Mouse (Mus musculus): ENCODE results near the gene Dek.

DNA sequence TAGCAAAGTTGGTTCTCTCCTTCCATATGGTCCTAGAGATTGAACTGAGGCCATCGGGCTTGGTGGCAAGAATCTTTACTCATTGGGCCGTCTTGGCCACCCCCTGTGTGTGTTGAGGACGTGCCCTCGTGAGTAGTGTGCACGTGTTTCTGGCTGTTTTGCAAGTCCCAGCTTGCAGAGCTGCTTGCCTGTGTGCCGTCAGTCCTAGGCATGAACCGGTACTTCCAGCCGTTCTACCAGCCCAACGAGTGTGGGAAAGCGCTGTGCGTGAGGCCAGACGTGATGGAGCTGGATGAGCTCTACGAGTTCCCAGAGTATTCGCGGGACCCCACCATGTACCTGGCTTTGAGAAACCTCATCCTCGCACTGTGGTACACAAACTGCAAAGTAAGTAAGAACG, 43.2 kb downstream of the Dek start:
- TF ChIP-seq CTCF (IDR thresholded peaks at IDR 0.05; ENCODE audit: low read depth, low read length) = no peak
- no peak for TF ChIP-seq POLR2A (IDR thresholded peaks at IDR 0.05; ENCODE audit: extremely low read depth, insufficient read depth, low read length)

Measured in liver, adult 2 months (tissue).